Mouse (Mus musculus) megakaryocyte, embryonic 14.5 days (primary cell): ENCODE measurements around the gene Il1r1.

ENCODE experiments used
- FLI1 ChIP-seq: IDR thresholded peaks from 2 replicates; pipeline ENCODE4 v1.6.1; 2012; ENCODE audit warnings: low read length, inconsistent platforms, mixed read lengths
- GATA1 ChIP-seq: IDR thresholded peaks from 3 replicates; pipeline ENCODE4 v1.6.1; 2012; ENCODE audit warnings: mixed read lengths, low read length, inconsistent platforms, borderline replicate concordance

DNA sequence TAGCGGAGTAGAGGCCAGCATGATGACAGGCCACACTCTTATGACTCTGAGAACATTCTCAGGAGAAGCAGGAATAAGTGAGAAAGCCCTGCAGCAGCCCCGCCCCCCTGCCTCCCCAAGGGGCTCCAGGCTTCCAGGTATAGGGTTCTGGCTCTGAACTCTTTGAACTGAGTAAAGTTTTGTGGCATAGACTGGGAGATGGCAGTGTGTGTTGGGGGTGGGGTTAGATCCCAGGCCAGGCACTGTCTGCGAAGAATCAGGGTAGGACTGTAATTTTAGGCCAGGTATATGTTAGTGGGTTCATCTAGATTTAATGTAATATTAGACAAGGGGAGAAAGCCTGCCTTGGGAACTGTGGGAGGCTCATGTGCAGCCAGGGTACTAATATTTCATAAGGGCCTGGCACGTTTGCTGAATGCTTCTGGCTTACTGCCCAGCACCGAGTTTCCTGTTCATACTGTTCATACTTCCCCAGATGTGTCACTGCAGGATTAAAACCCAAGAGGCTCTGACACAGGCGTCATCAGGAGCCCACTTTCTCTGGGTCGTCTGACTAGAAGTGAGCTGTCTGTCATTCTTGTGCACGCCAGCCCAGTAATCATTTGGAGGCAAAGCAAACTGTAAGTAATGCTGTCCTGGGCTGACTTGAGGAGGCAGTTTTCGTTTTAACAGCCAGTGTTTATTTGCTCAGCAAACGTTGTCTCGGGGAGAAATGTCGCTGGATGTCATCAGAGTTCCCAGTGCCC, at the start of gene Il1r1:
- TF ChIP-seq GATA1 (no peak), FLI1 (no peak)
